Mouse (Mus musculus) cortical plate, adult 2 months (tissue): ENCODE measurements around the gene Zbed6.

Experiments used
- CTCF ChIP-seq: fragments of 200-500 bp; IDR thresholded peaks from 2 replicates; pipeline ENCODE4 v1.5.1; 2011; ENCODE audit warnings: mild to moderate bottlenecking, control low read depth, low read length; ENCODE audit not compliant: insufficient read depth; ENCODE audit errors: extremely low read depth
- POLR2A ChIP-seq: fragments of 200-500 bp; IDR thresholded peaks from 2 replicates; pipeline ENCODE4 v1.6.1; 2011; ENCODE audit warnings: mild to moderate bottlenecking, low read length, control low read depth; ENCODE audit not compliant: insufficient read depth; ENCODE audit errors: extremely low read depth

- TF ChIP-seq CTCF (no peak), POLR2A (no peak)
Measured at GRCm38 (mm10) chr1:133664203-133664970, 3.7 kb upstream of the Zbed6 start.
